Mouse (Mus musculus) stomach, postnatal 0 days (tissue): ENCODE data around the gene Dlg4. TPM values are rescaled to one million over a fixed set of nuclear protein-coding genes. Genes with fewer than 3 reads are reported as not detected.
A peak's percentile ranks its signal among the peaks of the same experiment; 100 is the strongest.

Experiments used
- ATAC-seq: fragments of 200-750 bp; cut with Nextera tagmentation; 2 replicates; pipeline ENCODE4 v1.8.0; 2017; ENCODE audit not compliant: low FRiP score, low TSS enrichment
- DNase-seq: peaks from one replicate; pipeline ENCODE4 v3.0.0-alpha.2; 2016; ENCODE audit warnings: low spot score
- H3K27ac ChIP-seq: fragments of 300-500 bp; sonication (generic); replicated peaks from 2 replicates; pipeline ENCODE4 v1.5.1; 2014; ENCODE audit warnings: mild to moderate bottlenecking, control low read depth
- H3K27me3 ChIP-seq: fragments of 300-500 bp; sonication (generic); 2 replicates; pipeline ENCODE4 v1.6.1; 2014; ENCODE audit warnings: low read length; ENCODE audit not compliant: control insufficient read depth, insufficient read depth
- H3K36me3 ChIP-seq: fragments of 300-500 bp; sonication (generic); 2 replicates; pipeline ENCODE4 v1.6.1; 2014; ENCODE audit warnings: low read length, mixed read lengths; ENCODE audit not compliant: control insufficient read depth, insufficient read depth
- H3K4me1 ChIP-seq: fragments of 300-500 bp; sonication (generic); replicated peaks from 2 replicates; pipeline ENCODE4 v1.6.1; 2014; ENCODE audit warnings: antibody characterized with exemption; ENCODE audit not compliant: control insufficient read depth, insufficient read depth
- H3K4me2 ChIP-seq: fragments of 300-500 bp; sonication (generic); replicated peaks from 2 replicates; pipeline ENCODE4 v1.6.1; 2014; ENCODE audit warnings: low read depth, mild to moderate bottlenecking, control low read depth, moderate library complexity
- H3K4me3 ChIP-seq: fragments of 300-500 bp; sonication (generic); 2 replicates; pipeline ENCODE4 v1.5.1; 2014; ENCODE audit warnings: low read depth, low read length, control low read depth
- H3K9ac ChIP-seq: fragments of 300-500 bp; sonication (generic); 2 replicates; pipeline ENCODE4 v1.6.1; 2014; ENCODE audit warnings: mild to moderate bottlenecking, low read length, control low read depth, mixed read lengths
- H3K9me3 ChIP-seq: fragments of 300-500 bp; sonication (generic); 2 replicates; pipeline ENCODE4 v1.6.1; 2016; ENCODE audit warnings: low read length; ENCODE audit not compliant: control insufficient read depth
- CTCF ChIP-seq: IDR thresholded peaks from 2 replicates; pipeline ENCODE4 v1.5.1; 2016; ENCODE audit warnings: antibody characterized with exemption, low read depth, mild to moderate bottlenecking, moderate library complexity
- EP300 ChIP-seq: optimal IDR thresholded peaks from 2 replicates; pipeline ENCODE3; 2016; ENCODE audit warnings: antibody characterized with exemption
- WGBS: fragments of 180-500 bp; shearing (Covaris S2); extraction: QIAGEN DNeasy Blood & Tissue Kit; methylation state at CpG from one replicate; pipeline ENCODE4 v1.1.7; 2014; 5-methylcytosine and 5-hydroxymethylcytosine counted together
- polyA plus RNA-seq: library from polyadenylated mRNA; unstranded; fragments of >200 nt; fragmentation: Nextera tagmentation; extraction: Ambion mirVana; gene quantifications from 2 replicates; pipeline ENCODE4 v1.2.1, GENCODE M21; 2015

Gene Dlg4
- polyA plus RNA-seq, 1 experiment from 2014 or later, result 2.6 TPM

DNA sequence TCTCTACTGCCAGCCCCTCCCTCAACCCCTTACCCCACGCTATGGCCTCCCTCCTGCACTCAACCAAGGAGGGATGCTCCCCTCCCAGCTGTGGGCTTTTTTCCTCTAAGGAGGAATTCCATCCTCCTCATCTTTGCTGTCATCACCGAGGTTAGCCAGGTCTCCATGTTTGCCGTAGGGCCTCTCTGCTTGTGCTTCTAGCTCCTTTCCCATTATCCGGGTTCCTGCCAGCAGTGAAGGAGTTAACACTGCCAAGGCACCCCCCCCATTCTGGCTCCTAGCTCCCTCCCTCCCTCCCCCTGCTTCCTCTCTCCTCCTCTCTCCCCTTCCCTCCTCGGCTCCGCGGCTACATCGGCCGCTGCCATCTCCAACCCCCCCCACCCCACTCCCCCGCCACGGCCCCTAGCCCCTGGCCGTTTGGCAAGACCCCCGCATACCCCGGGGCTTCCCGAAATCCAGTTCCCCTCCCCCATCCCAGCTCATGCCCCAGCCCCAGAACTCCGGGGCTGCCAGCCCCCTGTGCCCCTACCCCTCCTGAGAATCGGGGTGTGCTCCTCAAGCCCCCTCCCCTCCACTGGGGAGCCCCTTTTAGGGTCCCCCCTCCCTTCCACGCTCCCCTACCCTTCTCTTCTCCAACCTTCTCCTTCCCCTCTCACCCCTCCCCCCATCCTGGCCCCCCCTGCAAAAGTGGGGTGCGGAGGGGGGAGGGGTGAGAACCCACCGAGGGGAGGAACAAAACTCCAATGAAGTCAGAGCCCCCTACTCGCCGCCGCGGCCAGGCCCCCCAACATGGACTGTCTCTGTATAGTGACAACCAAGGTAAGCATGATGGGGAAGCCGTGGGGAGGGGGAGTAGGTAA, 1.6 kb downstream of the Dlg4 start:
- H3K4me2 ChIP-seq, result peak overlapping the region; percentile 86
- no peak for TF ChIP-seq CTCF
- no peak for TF ChIP-seq EP300
- H3K36me3 ChIP-seq, result peaks cover 6% of the 10 kb centered on the region; the same call in 1 of the 2 replicates
- H3K27ac ChIP-seq, result peak overlapping the region; percentile 74
- WGBS, result 2% methylated on average over 24 of the region's 25 CpGs
- peaks cover 6% of the 10 kb centered on the region; the same call in 1 of the 2 replicates for H3K4me1 ChIP-seq
- H3K9ac ChIP-seq, result peak overlapping the region; percentile 79
- H3K9me3 ChIP-seq, result no peaks in the 10 kb centered on the region
- H3K27me3 ChIP-seq, result no peaks in the 10 kb centered on the region
- DNase-seq (peak; percentile 58), ATAC-seq (no peak)
- peak overlapping the region; percentile 58 for H3K4me3 ChIP-seq

DNA sequence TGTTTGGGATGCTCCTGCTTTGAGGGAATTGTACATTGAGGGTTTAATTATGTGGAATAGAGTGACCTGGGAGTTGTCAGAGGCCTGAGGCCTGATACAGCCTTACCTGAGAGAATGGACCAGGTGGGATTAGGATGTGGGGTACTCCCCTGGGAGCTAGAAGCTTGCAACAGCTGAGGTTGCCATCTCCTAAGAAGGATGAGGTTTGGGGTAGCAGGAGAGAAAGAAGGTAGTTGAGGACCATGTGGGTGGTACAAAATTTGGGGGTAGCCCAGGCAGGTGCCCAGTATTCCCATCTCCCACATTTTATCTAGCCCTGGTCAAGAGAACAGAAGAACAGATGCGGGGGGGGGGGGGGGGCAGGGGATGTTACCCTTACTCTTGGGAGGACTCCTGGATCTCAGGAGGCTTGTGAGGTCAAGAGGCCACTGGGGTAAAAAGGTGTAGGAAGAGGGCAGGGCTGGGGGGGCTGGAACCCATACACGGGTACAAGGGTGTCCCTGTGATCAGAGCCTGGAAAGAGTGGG, 2.8 kb downstream of the Dlg4 start:
- Histone ChIP-seq H3K9me3 (no peaks in the 10 kb centered on the region), H3K27me3 (no peaks in the 10 kb centered on the region), H3K4me1 (peaks cover 5% of the 10 kb centered on the region; the same call in 1 of the 2 replicates), H3K36me3 (no peaks in the 10 kb centered on the region), H3K9ac (no peak overlapping the region), H3K4me3 (no peak overlapping the region; the same call in 1 of the 2 replicates), H3K27ac (0 out of 2 replicates have a peak overlapping the region, but pooled peaks have one; percentile 35), H3K4me2 (peak overlapping the region; percentile 86)
- 7% methylated on average over 1 of the region's 2 CpGs for WGBS
- TF ChIP-seq CTCF, result no peak
- TF ChIP-seq EP300, result no peak
- ATAC-seq (no peak), DNase-seq (no peak)

DNA sequence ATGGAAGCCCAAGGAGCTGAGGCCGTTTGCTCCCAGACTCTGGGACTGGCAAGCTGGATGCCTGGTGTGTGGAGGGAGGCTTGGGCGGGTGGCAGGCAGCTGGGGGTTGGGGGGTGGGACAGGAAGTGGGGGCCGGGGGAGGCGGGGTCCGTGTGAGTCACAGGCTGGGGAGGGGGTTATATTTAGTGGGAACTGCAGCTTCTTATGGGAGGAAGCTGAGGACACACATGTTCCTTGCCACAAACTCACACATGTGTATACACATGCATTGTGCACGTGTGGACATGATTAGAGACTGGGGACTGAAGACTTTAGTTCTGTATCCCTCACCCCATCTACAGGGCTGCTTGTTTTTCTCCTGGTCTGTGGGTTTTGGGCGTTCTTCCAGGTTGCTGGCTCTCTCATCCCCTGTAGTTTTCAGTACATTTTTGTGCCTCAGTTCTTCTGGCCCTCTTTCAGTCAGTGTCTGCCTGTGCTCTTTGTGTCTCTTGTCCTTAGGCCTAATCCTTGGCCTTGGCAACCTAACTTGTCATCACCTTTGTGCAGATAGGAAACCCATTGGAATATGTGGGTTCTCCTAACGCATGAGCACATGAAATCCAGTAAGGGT, 3.4 kb downstream of the Dlg4 start:
- Histone ChIP-seq H3K4me3 (no peak overlapping the region), H3K4me1 (0 out of 2 replicates have a peak, but pooled peaks cover 4% of the 10 kb centered on the region), H3K36me3 (no peaks in the 10 kb centered on the region), H3K9ac (0 out of 2 replicates have a peak overlapping the region, but pooled peaks have one; percentile 27), H3K27ac (peak overlapping the region; percentile 35; the same call in 1 of the 2 replicates), H3K27me3 (no peaks in the 10 kb centered on the region), H3K9me3 (no peaks in the 10 kb centered on the region), H3K4me2 (peak overlapping the region; percentile 86; the same call in 1 of the 2 replicates)
- TF ChIP-seq EP300 (no peak), CTCF (no peak)
- no peak for ATAC-seq
- 14% methylated on average over 8 of the region's 8 CpGs for WGBS
- no peak for DNase-seq

DNA sequence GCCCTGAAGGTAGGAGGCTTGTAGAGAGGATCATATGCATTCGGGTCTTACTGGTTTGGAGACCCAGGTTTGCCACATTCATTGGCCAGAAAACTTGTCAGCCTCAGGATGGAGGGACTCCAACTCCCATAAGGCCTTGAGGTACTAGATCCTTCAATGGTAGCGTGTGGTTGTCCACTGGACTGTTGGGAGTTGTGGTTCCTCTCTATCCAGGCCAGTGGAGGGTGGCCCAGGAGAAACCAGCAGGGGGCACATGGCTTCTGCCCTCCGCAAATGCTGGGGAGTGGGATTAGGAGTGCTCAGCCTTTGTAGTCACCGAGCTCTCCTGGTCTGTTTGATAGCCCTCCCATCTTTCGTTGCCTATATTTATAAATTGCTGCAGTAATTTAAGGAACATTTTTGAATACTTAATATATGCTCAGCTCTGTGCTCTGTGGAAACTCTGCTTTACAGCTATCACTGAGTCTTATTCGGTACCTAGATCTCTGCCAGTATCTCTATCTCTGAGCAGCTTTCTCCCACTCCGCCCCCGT, 4.1 kb downstream of the Dlg4 start:
- peak overlapping the region; percentile 65 for H3K4me2 ChIP-seq
- ATAC-seq (peak; percentile 89), DNase-seq (peak; percentile 71)
- peak overlapping the region; percentile 49 for H3K4me3 ChIP-seq
- no peaks in the 10 kb centered on the region for H3K27me3 ChIP-seq
- H3K36me3 ChIP-seq, result no peaks in the 10 kb centered on the region
- 0% methylated on average over 8 of the region's 8 CpGs for WGBS
- H3K9me3 ChIP-seq, result no peaks in the 10 kb centered on the region
- 0 out of 2 replicates have a peak, but pooled peaks cover 4% of the 10 kb centered on the region for H3K4me1 ChIP-seq
- H3K9ac ChIP-seq, result peak overlapping the region; percentile 5; the same call in 1 of the 2 replicates
- peak; percentile 76 for TF ChIP-seq CTCF
- no peak for TF ChIP-seq EP300
- peak overlapping the region; percentile 5; the same call in 1 of the 2 replicates for H3K27ac ChIP-seq

DNA sequence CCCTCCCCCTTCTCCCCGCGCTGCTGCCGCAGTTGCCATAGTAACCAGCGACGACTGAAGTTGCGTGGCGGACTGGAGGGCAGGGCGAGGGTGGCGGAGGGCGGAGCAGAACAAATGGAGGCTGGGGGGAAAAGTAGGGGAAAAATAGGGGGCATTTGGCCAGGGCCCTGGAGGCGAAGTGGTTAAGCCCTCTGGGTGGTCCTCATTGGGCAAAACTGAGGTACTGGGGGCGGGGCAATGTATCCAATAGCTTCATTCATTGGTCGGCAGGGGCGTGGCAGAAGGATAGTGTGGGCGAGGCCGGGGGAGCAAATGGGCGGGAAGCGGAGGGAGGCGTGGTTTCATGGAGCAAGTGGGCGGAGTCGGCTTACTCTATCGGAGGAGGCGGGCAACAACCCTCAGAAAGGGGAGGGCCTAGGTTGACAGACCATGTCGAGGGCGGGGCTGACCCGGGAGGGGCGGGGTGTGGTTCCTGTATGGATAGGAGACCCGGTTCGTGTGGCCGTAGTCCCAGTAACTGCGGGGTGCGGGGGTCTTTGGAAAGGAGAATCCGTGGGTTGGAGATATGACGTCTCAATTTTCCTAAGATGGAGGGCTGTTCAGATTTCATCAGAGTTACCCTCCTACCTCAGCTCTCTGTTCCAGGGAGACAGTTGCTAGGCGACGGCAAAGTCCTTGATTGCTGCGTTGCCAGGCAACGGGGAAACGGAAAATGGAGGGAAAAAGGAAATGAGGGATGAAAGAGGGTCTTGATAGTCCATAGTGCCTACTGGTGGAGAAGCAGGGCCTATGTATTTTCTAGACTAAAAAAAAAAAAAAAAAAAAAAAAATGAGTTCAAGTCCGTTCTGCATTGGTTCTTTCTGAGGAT, 4.8 kb downstream of the Dlg4 start:
- Histone ChIP-seq H3K9ac (0 out of 2 replicates have a peak overlapping the region, but pooled peaks have one; percentile 5), H3K4me1 (0 out of 2 replicates have a peak, but pooled peaks cover 6% of the 10 kb centered on the region)
- WGBS, result 2% methylated on average over 39 of the region's 40 CpGs

More for the DNA sequence above, 4.8 kb downstream of the Dlg4 start:
- no peak for TF ChIP-seq EP300
- TF ChIP-seq CTCF, result peak; percentile 25; the same call in 1 of the 2 replicates
- Histone ChIP-seq H3K9me3 (no peaks in the 10 kb centered on the region), H3K4me2 (peak overlapping the region; percentile 65), H3K4me3 (peak overlapping the region; percentile 49), H3K27me3 (no peaks in the 10 kb centered on the region), H3K36me3 (no peaks in the 10 kb centered on the region), H3K27ac (peak overlapping the region; percentile 5; the same call in 1 of the 2 replicates)
- DNase-seq, result peak; percentile 99
- peak; percentile 84 for ATAC-seq
